Mouse (Mus musculus) E14TG2a.4 (cell line): ENCODE data around the gene Wnt7b.

Source experiments
- CTCF ChIP-seq: conservative IDR thresholded peaks from 2 replicates; pipeline ENCODE4 v1.5.1; 2014; ENCODE audit warnings: low read length
- NANOG ChIP-seq: IDR thresholded peaks from 2 replicates; pipeline ENCODE4 v1.6.1; 2014; ENCODE audit warnings: borderline replicate concordance, low read length, mixed read lengths

DNA sequence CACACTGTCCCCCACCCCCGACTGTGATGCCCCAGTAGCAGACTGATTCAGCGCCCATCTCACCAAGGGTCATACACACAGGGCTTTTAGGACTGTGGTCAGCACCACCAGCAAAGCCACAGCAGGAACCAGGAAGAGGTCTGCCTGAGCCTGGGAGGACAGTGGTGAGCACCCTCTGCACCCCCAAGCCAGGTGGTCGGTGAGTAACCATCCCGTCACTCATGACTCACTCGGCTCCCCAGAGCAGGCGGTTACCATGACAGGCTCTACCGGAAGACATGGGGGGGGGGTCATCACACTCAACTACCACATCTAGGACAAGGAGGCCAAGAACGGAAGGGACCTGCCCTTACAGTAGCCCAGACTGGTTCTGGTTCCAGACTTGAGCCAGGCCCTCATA is 7.7 kb downstream of the Wnt7b start:
- no peak for TF ChIP-seq CTCF
- no peak for TF ChIP-seq NANOG
